ENCODE assay signal across 27 mouse cellular contexts in genomic region chr5:65438041-65438440, GRCm38 (mm10). TPM values are rescaled to one million over a fixed set of nuclear protein-coding genes. Genes with fewer than 3 reads are reported as not detected.
DNase-seq lines count a peak whose midpoint lies in the region; TF ChIP-seq lines count a peak whose summit lies in the region.
"Had no signal": no experiment of that assay in that cellular context is flagged by ENCODE, and none has a peak within 500 bp of the region (broad histone marks: within the 10 kb centered on the region; RNA-seq: fewer than 3 reads in every experiment).

No protein-coding gene starts in this region.

- H3ac ChIP-seq in C2C12 (ENCODE audit: control insufficient read depth, insufficient read length, low read depth) (no peak overlapping the region), myocyte (ENCODE audit: control insufficient read depth, insufficient read length) (no peak overlapping the region)

- H3K27ac ChIP-seq in heart, embryonic 10.5 days, result 0 out of 2 replicates have a peak overlapping the region, but pooled peaks have one; percentile 67
- no peak overlapping the region for H3K27ac ChIP-seq in forebrain, embryonic 10.5 days
- H3K27ac ChIP-seq: embryonic facial prominence, embryonic 10.5 days; embryonic facial prominence, embryonic 12.5 days; forebrain, embryonic 12.5 days had no signal

- H3K79me2 ChIP-seq in C2C12 (ENCODE audit: control insufficient read depth, insufficient read depth) (peaks cover 25% of the 10 kb centered on the region), myocyte (ENCODE audit: control insufficient read depth, insufficient read depth) (peaks cover 22% of the 10 kb centered on the region)

- H3K79me3 ChIP-seq in C2C12 (ENCODE audit: low read depth), result peaks cover 19% of the 10 kb centered on the region

- no peak for DNase-seq in heart, embryonic 10.5 days (ENCODE audit: low spot score)
- no peak for DNase-seq in heart, adult 11 months
- DNase-seq in NIH3T3 (ENCODE audit: low read depth), result peak; percentile 72
- no peak for DNase-seq in gastrocnemius, adult 18-20 months (ENCODE audit: low spot score)
- no peak for DNase-seq in liver
- no peak for DNase-seq in forebrain, embryonic 10.5 days (ENCODE audit: extremely low spot score, low spot score)
- DNase-seq: adrenal gland, adult 8-10 months; adrenal gland, postnatal 14 days; adrenal gland, postnatal 36 days; B cell, adult 2 months; cerebellum, adult 11-12 months; cerebellum, adult 2 months; cerebellum, adult 9-10 months; cerebellum, postnatal 10 days; cerebellum, postnatal 25 days; forebrain, postnatal 0 days had no signal

- no peak overlapping the region for H3K4me3 ChIP-seq in heart, embryonic 10.5 days
- no peak overlapping the region for H3K4me3 ChIP-seq in C2C12 (ENCODE audit: insufficient read depth, poor library complexity, severe bottlenecking)
- no peak overlapping the region for H3K4me3 ChIP-seq in myocyte
- H3K4me3 ChIP-seq in forebrain, embryonic 10.5 days, result no peak overlapping the region
- H3K4me3 ChIP-seq: embryonic facial prominence, embryonic 10.5 days; embryonic facial prominence, embryonic 12.5 days; forebrain, embryonic 12.5 days had no signal

- peak overlapping the region; percentile 47 for H3K4me2 ChIP-seq in myocyte (ENCODE audit: low read depth)
- H3K4me2 ChIP-seq: embryonic facial prominence, embryonic 12.5 days; forebrain, embryonic 12.5 days had no signal

- H3K36me3 ChIP-seq in heart, embryonic 10.5 days, result peaks cover under 1% of the 10 kb centered on the region; the same call in 1 of the 2 replicates
- peaks cover 7% of the 10 kb centered on the region for H3K36me3 ChIP-seq in C2C12 (ENCODE audit: control insufficient read depth, insufficient read depth)
- H3K36me3 ChIP-seq in myocyte (ENCODE audit: control insufficient read depth, insufficient read depth), result no peaks in the 10 kb centered on the region
- H3K36me3 ChIP-seq in forebrain, embryonic 10.5 days (replicated peaks), result no peaks in the 10 kb centered on the region
- H3K36me3 ChIP-seq: embryonic facial prominence, embryonic 10.5 days; embryonic facial prominence, embryonic 12.5 days; forebrain, embryonic 12.5 days had no signal

- peaks cover 34% of the 10 kb centered on the region for H3K4me1 ChIP-seq in heart, embryonic 10.5 days
- peaks cover 26% of the 10 kb centered on the region for H3K4me1 ChIP-seq in forebrain, embryonic 10.5 days

- no peaks in the 10 kb centered on the region for H3K9me3 ChIP-seq in heart, embryonic 10.5 days
- no peaks in the 10 kb centered on the region for H3K9me3 ChIP-seq in forebrain, embryonic 10.5 days
- H3K9me3 ChIP-seq: embryonic facial prominence, embryonic 10.5 days; embryonic facial prominence, embryonic 12.5 days; forebrain, embryonic 12.5 days had no signal

- TF ChIP-seq CTCF in C2C12 (IDR thresholded peaks at IDR 0.05; ENCODE audit: control insufficient read depth, insufficient read depth, insufficient read length), result no peak

- H3K27me3 ChIP-seq in heart, embryonic 10.5 days (ENCODE audit: insufficient read depth, poor library complexity, severe bottlenecking), result no peaks in the 10 kb centered on the region
- H3K27me3 ChIP-seq in C2C12 (ENCODE audit: control insufficient read depth, insufficient read depth, insufficient read length), result no peaks in the 10 kb centered on the region
- no peaks in the 10 kb centered on the region for H3K27me3 ChIP-seq in myocyte (ENCODE audit: control insufficient read depth, insufficient read depth, insufficient read length)
- no peaks in the 10 kb centered on the region for H3K27me3 ChIP-seq in forebrain, embryonic 10.5 days (ENCODE audit: poor library complexity, severe bottlenecking)
- H3K27me3 ChIP-seq: embryonic facial prominence, embryonic 12.5 days; forebrain, embryonic 12.5 days had no signal

- no peak for TF ChIP-seq POLR2A in myocyte (IDR thresholded peaks at IDR 0.05; ENCODE audit: insufficient read length, low read depth)

TF ChIP-seq in C2C12, 6 proteins besides CTCF, POLR2A, EP300 and RAD21:
- TF ChIP-seq FOSL1 (IDR thresholded peaks at IDR 0.05; ENCODE audit: insufficient read depth, low read length, poor library complexity, severe bottlenecking), result peak; percentile 69
- no peak for TF ChIP-seq MYOD1 (IDR thresholded peaks at IDR 0.05; ENCODE audit: control insufficient read depth, insufficient read length, low read depth)
- no peak for TF ChIP-seq MAX (IDR thresholded peaks at IDR 0.05)
TF ChIP-seq in C2C12: peak in this region for 1.

TF ChIP-seq in myocyte, 11 proteins besides CTCF, POLR2A, EP300 and RAD21:
- TF ChIP-seq REST (IDR thresholded peaks at IDR 0.05; ENCODE audit: insufficient read depth, insufficient read length) (no peak), USF1 (IDR thresholded peaks at IDR 0.05; ENCODE audit: low read depth) (no peak), TCF12 (IDR thresholded peaks at IDR 0.05; ENCODE audit: insufficient read depth, poor library complexity, severe bottlenecking) (no peak), MAX (IDR thresholded peaks at IDR 0.05; ENCODE audit: low read depth) (no peak)

RNA-seq across cellular contexts. Expression of gene Ugdh, which starts 2.3 kb away (rescaled TPM):
- 99.8 and 135 TPM in 2 replicates for polyA plus RNA-seq in heart, embryonic 10.5 days (2016; fragmentation: Nextera tagmentation; extraction: Ambion mirVana)
- polyA plus RNA-seq in C2C12 (2012; fragmentation: generic; extraction: Trizol) (89.6 TPM), myocyte (2012; fragmentation: generic; extraction: Trizol) (30.9 TPM)
- total RNA-seq in gastrocnemius, adult 18-20 months (2021), result 10 to 100 TPM in 1 of 2 experiments, 1 to 10 TPM in 1; 6.9 to 13.1 TPM
- 62.9 and 64.5 TPM in 2 replicates for polyA plus RNA-seq in forebrain, embryonic 10.5 days (2016; fragmentation: Nextera tagmentation; extraction: Ambion mirVana)

RNA-seq across cellular contexts. Expression of gene Lias, which starts 46.7 kb away (rescaled TPM):
- polyA plus RNA-seq in heart, embryonic 10.5 days (2016; fragmentation: Nextera tagmentation; extraction: Ambion mirVana), result 64.5 and 67.8 TPM in 2 replicates
- 17.4 TPM for polyA plus RNA-seq in C2C12 (2012; fragmentation: generic; extraction: Trizol)
- 22.6 TPM for polyA plus RNA-seq in myocyte (2012; fragmentation: generic; extraction: Trizol)
- total RNA-seq in gastrocnemius, adult 18-20 months (2021), result 10 to 100 TPM; 44.5 to 51.0 TPM
- polyA plus RNA-seq in forebrain, embryonic 10.5 days (2016; fragmentation: Nextera tagmentation; extraction: Ambion mirVana), result 68.9 and 72.5 TPM in 2 replicates

RNA-seq across cellular contexts. Expression of gene Rpl9, which starts 46.8 kb away (rescaled TPM):
- 726 and 840 TPM in 2 replicates for polyA plus RNA-seq in heart, embryonic 10.5 days (2016; fragmentation: Nextera tagmentation; extraction: Ambion mirVana)
- polyA plus RNA-seq in C2C12 (2012; fragmentation: generic; extraction: Trizol), result 2,170 TPM
- polyA plus RNA-seq in myocyte (2012; fragmentation: generic; extraction: Trizol), result 2,064 TPM
- total RNA-seq in gastrocnemius, adult 18-20 months (2021), result 100 to 1,000 TPM; 558 to 781 TPM
- 993 and 1,007 TPM in 2 replicates for polyA plus RNA-seq in forebrain, embryonic 10.5 days (2016; fragmentation: Nextera tagmentation; extraction: Ambion mirVana)

RNA-seq across cellular contexts. Expression of gene Gm43552, which starts 54.6 kb away (rescaled TPM):
- polyA plus RNA-seq in heart, embryonic 10.5 days (2016; fragmentation: Nextera tagmentation; extraction: Ambion mirVana), result not detected in 2 replicates
- polyA plus RNA-seq in C2C12 (2012; fragmentation: generic; extraction: Trizol) (not detected), myocyte (2012; fragmentation: generic; extraction: Trizol) (not detected)
- not detected for total RNA-seq in gastrocnemius, adult 18-20 months (2021)
- polyA plus RNA-seq in forebrain, embryonic 10.5 days (2016; fragmentation: Nextera tagmentation; extraction: Ambion mirVana), result not detected in 2 replicates
- total RNA-seq: adrenal gland, postnatal 14 days; ES-E14; forebrain, postnatal 0 days; MEL had no signal
- polyA plus RNA-seq: activated CD4-positive, CD25-positive, alpha-beta regulatory T cell, adult 4 months; cerebellum, adult 2 months; cortical plate, adult 2 months; embryonic facial prominence, embryonic 10.5 days; embryonic facial prominence, embryonic 12.5 days; embryonic facial prominence, embryonic 14.5 days; forebrain, embryonic 12.5 days; forebrain, embryonic 14.5 days; forebrain, postnatal 0 days had no signal
